Mouse (Mus musculus) liver, embryonic 12.5 days (tissue): ENCODE data around the gene Mrpl45. TPM values are rescaled to one million over a fixed set of nuclear protein-coding genes. Genes with fewer than 3 reads are reported as not detected.
"Not testable (repeated sequence)": the region's sequence is repeated elsewhere in the genome, so short reads cannot be mapped to it uniquely, and the experiment has no call there.

ENCODE experiments used
- ATAC-seq: fragments of 200-750 bp; cut with Nextera tagmentation; 2 replicates; pipeline ENCODE4 v1.8.0; 2017; ENCODE audit warnings: moderate number of reproducible peaks, mild to moderate bottlenecking, moderate library complexity
- H3K27ac ChIP-seq: fragments of 300-500 bp; sonication (generic); 2 replicates; pipeline ENCODE4 v1.5.1; 2016; ENCODE audit warnings: mild to moderate bottlenecking
- H3K27me3 ChIP-seq: fragments of 300-500 bp; sonication (generic); replicated peaks from 2 replicates; pipeline ENCODE4 v1.6.1; 2016; ENCODE audit warnings: mild to moderate bottlenecking, moderate library complexity
- H3K36me3 ChIP-seq: fragments of 300-500 bp; sonication (generic); 2 replicates; pipeline ENCODE4 v1.6.1; 2016; ENCODE audit warnings: mild to moderate bottlenecking, moderate library complexity
- H3K4me1 ChIP-seq: fragments of 300-500 bp; sonication (generic); 2 replicates; pipeline ENCODE4 v1.6.1; 2016
- H3K4me2 ChIP-seq: fragments of 300-500 bp; sonication (generic); 2 replicates; pipeline ENCODE4 v1.6.1; 2016; ENCODE audit warnings: mild to moderate bottlenecking, moderate library complexity
- H3K4me3 ChIP-seq: fragments of 300-500 bp; sonication (generic); 2 replicates; pipeline ENCODE4 v1.5.1; 2016; ENCODE audit warnings: mild to moderate bottlenecking, moderate library complexity
- H3K9ac ChIP-seq: fragments of 300-500 bp; sonication (generic); 2 replicates; pipeline ENCODE4 v1.6.1; 2016; ENCODE audit warnings: mild to moderate bottlenecking, moderate library complexity
- H3K9me3 ChIP-seq: fragments of 300-500 bp; sonication (generic); replicated peaks from 2 replicates; pipeline ENCODE4 v1.6.1; 2016; ENCODE audit warnings: mild to moderate bottlenecking, moderate library complexity
- WGBS: fragments of 180-500 bp; shearing (Covaris S2); methylation state at CpG from one replicate; pipeline ENCODE4 v1.1.7; 2016; ENCODE audit not compliant: insufficient replicate concordance; 5-methylcytosine and 5-hydroxymethylcytosine counted together
- polyA plus RNA-seq: library from polyadenylated mRNA; unstranded; fragments of >200 nt; fragmentation: Nextera tagmentation; extraction: Ambion mirVana; gene quantifications from 2 replicates; pipeline ENCODE4 v1.2.1, GENCODE M21; 2016

Gene Mrpl45
- polyA plus RNA-seq, 1 experiment from 2014 or later, result 44.0 TPM

DNA sequence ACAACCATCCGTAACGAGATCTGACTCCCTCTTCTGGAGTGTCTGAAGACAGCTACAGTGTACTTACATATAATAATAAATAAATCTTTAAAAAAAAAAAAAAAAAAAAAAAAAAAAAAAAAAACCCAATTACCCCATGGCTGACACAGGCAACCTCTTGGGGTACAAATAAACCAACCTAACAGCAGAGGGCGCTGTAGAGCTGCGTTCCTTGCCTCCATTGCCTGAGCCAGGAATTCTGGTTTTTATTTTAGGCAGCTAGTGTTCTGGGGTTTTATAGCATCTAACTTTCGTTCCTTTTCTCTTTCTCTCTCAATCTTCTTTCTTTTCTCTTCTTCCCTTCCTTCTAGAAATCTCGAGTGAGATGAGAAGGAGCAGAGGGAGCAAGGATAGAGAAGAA, 42.1 kb downstream of the Mrpl45 start:
- not testable (repeated sequence) for H3K9ac ChIP-seq, H3K4me2 ChIP-seq, H3K36me3 ChIP-seq, H3K4me1 ChIP-seq, H3K27ac ChIP-seq, H3K4me3 ChIP-seq, ATAC-seq, H3K9me3 ChIP-seq
- peaks cover 21% of the 10 kb centered on the region; the same call in 1 of the 2 replicates for H3K27me3 ChIP-seq
- 8% methylated on average over 6 of the region's 6 CpGs for WGBS

DNA sequence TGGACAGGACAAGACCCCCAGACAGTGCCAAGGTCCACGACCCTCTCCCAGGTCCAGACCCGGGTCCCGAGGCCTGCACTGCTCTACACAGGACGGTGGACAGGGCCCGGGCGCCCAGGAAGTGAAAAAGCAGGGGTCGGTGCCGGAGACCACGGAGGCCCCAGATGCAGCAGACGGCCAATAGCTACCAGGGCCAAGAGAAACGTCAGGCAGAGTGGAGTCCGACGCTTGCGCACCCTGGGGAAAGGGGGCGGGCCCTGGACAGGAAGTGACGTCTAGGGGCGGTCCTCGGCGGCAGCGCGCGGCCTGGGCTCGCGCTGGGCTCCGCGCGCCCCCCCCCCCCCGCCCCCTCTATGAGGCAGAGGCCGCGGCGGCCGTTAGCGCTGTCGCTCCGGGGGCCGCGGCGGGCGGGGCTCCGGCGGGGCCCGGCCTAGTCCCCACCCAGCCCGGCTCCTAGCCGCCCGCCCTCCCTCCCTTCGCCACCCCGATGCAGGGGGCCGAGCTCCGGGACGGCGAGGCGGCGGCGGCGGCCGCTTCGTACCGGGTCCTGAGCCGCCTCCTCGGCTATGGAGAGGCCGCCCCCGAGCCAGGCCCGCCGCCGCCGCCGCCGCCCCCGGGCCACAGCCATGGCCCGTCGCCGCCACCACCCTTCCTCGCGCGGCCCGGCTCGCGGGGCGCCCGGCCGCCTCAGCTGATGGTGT, 46.6 kb downstream of the Mrpl45 start, which contains the start of gene Socs7:
Socs7 (plus strand) TSS at position 604 of the 701 bp plus-strand sequence.
- no peaks in the 10 kb centered on the region for H3K36me3 ChIP-seq
- ATAC-seq, result peak; percentile 96
- peak within 1 kb of the TSS; percentile 91 for H3K27ac ChIP-seq
- peak within 1 kb of the TSS; percentile 98 for H3K9ac ChIP-seq
- under 1% methylated on average over 14 of the region's 81 CpGs for WGBS
- H3K27me3 ChIP-seq, result no peaks in the 10 kb centered on the region
- peak within 1 kb of the TSS; percentile 98 for H3K4me2 ChIP-seq
- H3K4me1 ChIP-seq, result peaks cover 36% of the 10 kb centered on the region
- peak within 1 kb of the TSS; percentile 99 for H3K4me3 ChIP-seq
- H3K9me3 ChIP-seq, result no peaks in the 10 kb centered on the region

GRCm38 (mm10) chr11:97362649-97362942, 47.1 kb downstream of the Mrpl45 start:
- H3K4me3 ChIP-seq, result peak overlapping the region; percentile 99
- H3K36me3 ChIP-seq, result no peaks in the 10 kb centered on the region
- peak overlapping the region; percentile 98 for H3K4me2 ChIP-seq
- ATAC-seq, result no peak
- peak overlapping the region; percentile 98 for H3K9ac ChIP-seq
- H3K4me1 ChIP-seq, result peaks cover 36% of the 10 kb centered on the region
- H3K27me3 ChIP-seq, result no peaks in the 10 kb centered on the region
- no peaks in the 10 kb centered on the region for H3K9me3 ChIP-seq
- peak overlapping the region; percentile 91 for H3K27ac ChIP-seq
- under 1% methylated on average over 39 of the region's 39 CpGs for WGBS

GRCm38 (mm10) chr11:97362943-97363643, 47.6 kb downstream of the Mrpl45 start:
- WGBS, result 1% methylated on average over 49 of the region's 49 CpGs
- Histone ChIP-seq H3K4me1 (peaks cover 40% of the 10 kb centered on the region), H3K4me2 (peak overlapping the region; percentile 98), H3K27ac (peak overlapping the region; percentile 91), H3K9ac (peak overlapping the region; percentile 98), H3K27me3 (no peaks in the 10 kb centered on the region), H3K36me3 (0 out of 2 replicates have a peak, but pooled peaks cover 1% of the 10 kb centered on the region), H3K4me3 (peak overlapping the region; percentile 99), H3K9me3 (no peaks in the 10 kb centered on the region)
- 0 out of 2 replicates have a peak, but pooled peaks have one; percentile 1 for ATAC-seq

DNA sequence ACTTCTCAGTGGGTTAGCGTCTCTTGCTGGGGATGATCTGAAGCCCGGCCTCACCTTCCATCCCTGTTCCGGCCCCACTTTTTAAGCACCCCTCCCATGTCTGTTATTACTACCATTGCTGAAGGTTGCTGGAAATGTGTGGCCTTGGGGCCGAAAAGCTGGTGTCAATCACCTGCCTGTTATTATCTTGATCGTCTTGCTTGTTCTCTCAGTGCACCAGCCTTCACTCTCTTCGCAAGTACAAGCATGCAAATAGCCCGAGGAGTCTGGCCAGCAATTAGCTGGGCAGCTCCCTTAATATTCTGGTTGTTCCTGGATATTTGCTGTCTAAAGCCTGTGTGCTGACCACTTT, 48.1 kb downstream of the Mrpl45 start:
- 0 out of 2 replicates have a peak, but pooled peaks cover 2% of the 10 kb centered on the region for H3K36me3 ChIP-seq
- 3% methylated on average over 7 of the region's 7 CpGs for WGBS
- H3K27me3 ChIP-seq, result no peaks in the 10 kb centered on the region
- no peak for ATAC-seq
- peak overlapping the region; percentile 99 for H3K4me3 ChIP-seq
- H3K27ac ChIP-seq, result peak overlapping the region; percentile 91
- no peaks in the 10 kb centered on the region for H3K9me3 ChIP-seq
- peak overlapping the region; percentile 98 for H3K4me2 ChIP-seq
- peaks cover 42% of the 10 kb centered on the region for H3K4me1 ChIP-seq
- peak overlapping the region; percentile 98 for H3K9ac ChIP-seq

DNA sequence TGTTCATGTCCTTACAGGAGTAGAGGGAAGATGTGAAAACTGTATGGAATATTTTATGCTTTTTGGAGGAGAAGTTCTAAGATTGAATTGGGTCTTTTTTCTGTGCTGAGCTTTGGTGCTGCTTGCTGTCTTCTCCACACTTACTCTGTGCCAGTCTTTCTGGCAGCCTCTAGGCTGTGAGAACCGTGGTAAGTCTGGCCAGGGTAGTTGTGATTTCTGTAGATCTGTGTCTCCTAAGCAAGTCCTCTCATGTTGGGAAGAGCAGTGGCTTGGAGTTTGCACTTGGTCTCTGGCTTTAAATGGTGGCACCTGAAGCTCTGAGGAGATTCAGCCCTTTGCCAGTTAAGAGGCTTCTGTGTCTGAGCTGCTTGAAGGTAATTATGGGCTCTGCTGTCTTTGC, 50.0 kb downstream of the Mrpl45 start:
- Histone ChIP-seq H3K4me3 (no peak overlapping the region), H3K4me1 (peaks cover 42% of the 10 kb centered on the region), H3K36me3 (0 out of 2 replicates have a peak, but pooled peaks cover 2% of the 10 kb centered on the region), H3K9ac (no peak overlapping the region), H3K27ac (0 out of 2 replicates have a peak overlapping the region, but pooled peaks have one; percentile 2), H3K27me3 (no peaks in the 10 kb centered on the region), H3K9me3 (no peaks in the 10 kb centered on the region), H3K4me2 (peak overlapping the region; percentile 98; the same call in 1 of the 2 replicates)
- no peak for ATAC-seq
- 78% methylated on average over 1 of the region's 1 CpGs for WGBS

DNA sequence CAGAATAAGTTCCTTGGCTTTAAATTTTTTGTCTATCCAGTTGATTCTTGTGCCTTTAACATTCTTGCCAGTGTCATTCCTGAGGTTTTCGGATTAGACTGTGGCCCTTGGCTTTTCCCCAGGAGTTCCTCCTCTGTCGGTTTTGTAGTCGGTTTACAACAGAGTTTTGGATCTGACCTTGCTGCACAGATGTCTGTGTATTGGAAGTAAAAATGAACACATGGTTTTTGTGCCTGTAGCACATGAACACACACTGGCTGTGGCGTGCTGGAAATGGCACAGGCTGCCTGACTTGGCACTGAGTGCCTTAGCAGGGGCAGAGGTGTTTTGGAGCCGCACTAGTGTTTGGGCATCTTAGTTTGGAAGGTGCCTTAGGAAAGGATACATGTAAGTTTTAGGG, 53.0 kb downstream of the Mrpl45 start:
- H3K4me3 ChIP-seq, result no peak overlapping the region
- H3K4me2 ChIP-seq, result no peak overlapping the region
- 0 out of 2 replicates have a peak, but pooled peaks cover 5% of the 10 kb centered on the region for H3K36me3 ChIP-seq
- 78% methylated on average over 5 of the region's 5 CpGs for WGBS
- H3K27ac ChIP-seq, result no peak overlapping the region
- H3K9ac ChIP-seq, result no peak overlapping the region
- H3K27me3 ChIP-seq, result no peaks in the 10 kb centered on the region
- no peaks in the 10 kb centered on the region for H3K9me3 ChIP-seq
- no peak for ATAC-seq
- peaks cover 30% of the 10 kb centered on the region for H3K4me1 ChIP-seq

DNA sequence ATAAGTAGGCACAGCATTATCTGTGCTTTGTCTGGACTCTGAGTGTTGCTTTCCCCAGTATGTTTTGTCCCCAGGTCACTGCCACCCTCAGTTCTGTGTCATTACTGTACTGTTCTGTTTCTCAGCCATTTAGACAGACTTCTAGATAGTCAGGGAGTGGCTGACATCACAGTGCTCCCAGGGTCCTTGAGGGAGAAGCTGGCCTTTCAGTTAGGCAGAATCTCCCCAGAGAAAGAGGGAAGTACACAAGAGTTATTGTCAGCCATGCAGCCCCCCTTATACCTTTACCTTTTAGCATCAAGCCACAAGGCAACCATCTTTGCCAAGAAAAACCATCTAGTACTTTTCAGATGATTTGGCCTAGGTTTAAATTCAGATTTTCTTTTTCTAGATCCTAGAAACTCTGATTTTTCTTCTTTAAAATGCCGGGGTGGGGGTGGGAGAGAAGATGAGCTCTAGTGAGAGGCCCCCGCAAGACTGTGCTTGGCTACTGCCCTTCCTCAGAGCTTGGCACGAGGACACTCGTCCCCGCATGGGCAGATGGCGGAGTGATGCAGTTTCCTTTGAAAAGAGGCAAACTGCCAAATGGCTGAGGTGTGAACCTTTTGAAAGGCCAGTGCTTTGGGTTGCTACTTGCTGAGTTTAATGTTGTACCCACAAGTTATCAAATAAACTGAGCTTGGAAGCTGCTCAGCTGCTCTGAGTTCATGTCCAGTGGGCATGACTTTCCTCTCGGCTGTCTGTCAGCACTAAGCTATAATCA, 55.0 kb downstream of the Mrpl45 start:
- Histone ChIP-seq H3K4me2 (no peak overlapping the region), H3K4me1 (peaks cover 10% of the 10 kb centered on the region), H3K4me3 (no peak overlapping the region), H3K27ac (no peak overlapping the region), H3K36me3 (peaks cover 20% of the 10 kb centered on the region), H3K9me3 (no peaks in the 10 kb centered on the region), H3K27me3 (no peaks in the 10 kb centered on the region), H3K9ac (no peak overlapping the region)
- no peak for ATAC-seq
- WGBS, result 77% methylated on average over 7 of the region's 7 CpGs

DNA sequence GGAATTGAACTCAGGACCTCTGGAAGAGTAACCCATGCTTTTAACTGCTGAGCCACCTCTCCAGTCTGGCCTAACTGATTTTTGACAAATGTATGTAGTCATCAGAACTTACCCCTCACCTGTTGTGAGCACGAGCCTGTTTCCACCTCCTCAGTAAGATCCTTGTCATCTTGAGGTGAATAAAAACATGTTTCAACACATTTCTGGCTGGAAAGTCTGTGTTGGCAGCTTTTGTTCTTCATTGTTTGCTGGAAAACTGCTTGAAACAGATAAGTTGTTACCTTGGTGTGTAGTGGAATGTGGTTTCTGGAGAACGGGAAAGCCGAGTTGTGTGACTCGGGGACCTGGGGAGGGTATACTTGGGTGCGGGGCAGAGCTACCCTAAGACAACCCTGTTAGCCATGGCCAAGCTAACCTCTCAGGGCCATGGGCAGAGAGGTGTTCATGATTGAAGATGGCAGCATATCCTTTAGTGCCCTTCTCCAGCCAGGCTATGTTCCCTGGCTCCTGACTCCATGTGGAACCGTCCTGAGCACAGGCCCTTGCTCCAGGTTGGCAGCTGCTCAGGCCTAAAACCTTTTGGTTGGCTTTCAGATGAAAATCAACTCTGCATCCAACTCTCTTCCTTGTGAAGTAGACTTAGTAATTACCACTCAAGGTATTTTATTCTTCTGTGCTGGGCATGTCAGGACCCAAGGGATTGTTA, 56.8 kb downstream of the Mrpl45 start:
- 87% methylated on average over 6 of the region's 6 CpGs for WGBS
- Histone ChIP-seq H3K27ac (no peak overlapping the region), H3K4me1 (peaks cover 6% of the 10 kb centered on the region), H3K36me3 (peaks cover 36% of the 10 kb centered on the region), H3K27me3 (no peaks in the 10 kb centered on the region), H3K9me3 (no peaks in the 10 kb centered on the region), H3K9ac (no peak overlapping the region), H3K4me2 (no peak overlapping the region), H3K4me3 (no peak overlapping the region)
- no peak for ATAC-seq

DNA sequence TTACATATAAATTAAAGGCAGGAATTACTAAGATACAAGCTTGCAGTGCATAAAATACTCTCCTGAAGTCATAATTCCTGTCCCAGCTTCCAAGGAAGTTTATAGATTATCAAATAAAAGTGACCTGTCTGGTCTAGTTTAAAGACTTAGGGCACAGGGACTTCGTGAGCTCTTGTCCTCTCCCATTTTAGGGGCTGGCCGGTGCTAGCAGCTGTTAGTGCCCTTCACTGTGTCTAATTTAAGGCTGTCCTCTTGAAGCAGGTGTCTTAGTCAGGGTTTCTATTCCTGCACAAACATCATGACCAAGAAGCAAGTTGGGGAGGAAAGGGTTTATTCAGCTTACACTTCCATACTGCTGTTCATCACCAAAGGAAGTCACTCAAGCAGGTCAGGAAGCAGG, 57.9 kb downstream of the Mrpl45 start:
- WGBS, result 86% methylated on average over 2 of the region's 2 CpGs

More for the DNA sequence above, 57.9 kb downstream of the Mrpl45 start:
- no peak overlapping the region for H3K4me2 ChIP-seq
- no peaks in the 10 kb centered on the region for H3K4me1 ChIP-seq
- ATAC-seq, result no peak
- H3K9ac ChIP-seq, result no peak overlapping the region
- H3K27me3 ChIP-seq, result no peaks in the 10 kb centered on the region
- no peak overlapping the region for H3K4me3 ChIP-seq
- H3K36me3 ChIP-seq, result peaks cover 44% of the 10 kb centered on the region
- no peaks in the 10 kb centered on the region for H3K9me3 ChIP-seq
- no peak overlapping the region for H3K27ac ChIP-seq
